Mouse (Mus musculus) c-Kit-positive CD71-positive TER-119-negative erythroid progenitor cells, embryonic 14.5 days (primary cell): ENCODE data around the gene Blvrb.

Source experiments
- DNase-seq: peaks from one replicate; pipeline ENCODE4 v3.0.0-alpha.2; 2013; ENCODE audit warnings: low read depth

Blvrb gene

DNA sequence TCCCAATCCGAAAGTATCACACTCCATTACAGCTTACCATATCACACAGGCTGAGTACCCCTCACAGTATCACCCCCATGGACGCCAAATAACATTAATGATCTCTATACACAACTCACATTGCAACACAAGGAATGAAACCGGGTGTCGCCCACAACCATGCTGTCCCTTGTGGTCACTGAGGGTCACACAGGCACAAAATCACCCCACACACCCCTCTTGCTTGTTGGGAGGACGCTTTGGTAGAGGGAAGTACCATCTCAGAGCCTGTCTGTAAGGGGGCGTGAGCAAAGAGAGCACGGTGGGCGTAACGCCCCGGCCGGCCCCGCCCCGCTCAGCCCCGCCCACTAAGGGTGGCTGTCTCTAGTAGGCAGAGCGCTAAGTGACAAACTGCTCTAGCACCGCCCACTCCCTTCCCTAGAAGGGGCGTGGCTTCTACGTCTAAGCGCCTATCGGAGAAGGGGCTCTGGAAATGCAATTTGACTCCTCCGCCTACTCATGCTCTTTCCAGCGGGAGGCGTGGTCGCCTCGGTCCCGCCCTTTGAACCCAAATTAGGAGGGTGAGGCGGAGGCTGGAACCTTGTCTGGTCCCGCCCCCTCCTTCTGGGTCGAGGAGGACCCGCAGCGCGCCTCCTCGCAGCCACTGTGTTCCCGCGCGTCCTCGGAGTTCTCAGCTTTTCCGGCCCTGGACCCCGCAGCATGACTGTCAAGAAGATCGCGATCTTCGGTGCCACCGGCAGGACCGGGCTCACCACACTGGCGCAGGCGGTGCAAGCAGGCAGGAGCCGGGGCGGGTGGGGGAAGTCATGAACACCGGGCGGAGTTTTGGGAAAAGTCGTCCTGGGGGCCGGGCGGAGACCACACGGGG, at the start of gene Blvrb, which contains the start of gene Sptbn4:
Blvrb (plus strand) TSS at position 560 of the 868 bp plus-strand sequence.
Sptbn4 (minus strand) TSS at position 268 of the 868 bp plus-strand sequence.
- peak; percentile 100 for DNase-seq

GRCm38 (mm10) chr7:27400545-27400944, 47.2 kb upstream of the Blvrb start:
- no peak for DNase-seq

GRCm38 (mm10) chr7:27402675-27403074, 45.1 kb upstream of the Blvrb start:
- DNase-seq: peak; percentile 51

- DNase-seq: no peak
Observed at GRCm38 (mm10) chr7:27404203-27404942, 43.4 kb upstream of the Blvrb start.

DNA sequence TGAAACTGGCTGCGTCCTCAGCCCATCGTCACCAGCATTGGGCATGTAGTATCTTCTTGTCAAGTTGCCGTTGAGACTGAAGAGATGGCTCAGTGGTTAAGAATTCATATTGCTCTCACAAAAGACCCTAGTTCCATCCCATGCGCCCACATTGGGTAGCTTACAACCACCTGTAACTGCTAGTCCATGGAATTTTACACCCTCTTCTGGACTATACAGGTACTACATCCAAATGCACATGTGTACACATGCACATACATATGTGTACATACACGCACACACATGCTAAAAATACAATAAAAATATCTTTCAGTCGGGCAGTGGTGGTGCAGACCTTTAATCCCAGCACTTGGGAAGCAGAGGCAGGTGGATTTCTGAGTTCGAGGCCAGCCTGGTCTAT, 41.3 kb upstream of the Blvrb start:
- DNase-seq: no peak

DNA sequence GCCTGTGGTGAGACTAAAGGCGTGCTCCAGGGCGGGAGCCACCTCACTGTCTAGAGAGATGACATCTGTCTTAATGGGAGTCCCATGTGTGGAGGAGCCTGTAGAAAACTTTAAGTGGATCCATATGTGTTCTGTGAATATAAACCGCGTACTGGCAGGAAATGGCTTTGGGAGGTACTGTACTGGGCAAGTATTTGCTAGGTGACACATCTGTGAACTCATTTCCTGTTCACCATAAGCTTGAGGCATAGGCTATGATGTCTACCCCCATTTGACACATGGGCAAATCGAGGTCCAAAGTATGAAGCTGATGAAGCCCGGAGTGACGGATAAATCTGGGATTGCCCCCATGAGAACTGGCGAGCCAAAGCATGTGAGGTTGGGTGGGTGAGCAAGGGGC, 40.0 kb upstream of the Blvrb start:
- DNase-seq: no peak

GRCm38 (mm10) chr7:27408379-27409176, 39.2 kb upstream of the Blvrb start:
- DNase-seq: no peak

DNA sequence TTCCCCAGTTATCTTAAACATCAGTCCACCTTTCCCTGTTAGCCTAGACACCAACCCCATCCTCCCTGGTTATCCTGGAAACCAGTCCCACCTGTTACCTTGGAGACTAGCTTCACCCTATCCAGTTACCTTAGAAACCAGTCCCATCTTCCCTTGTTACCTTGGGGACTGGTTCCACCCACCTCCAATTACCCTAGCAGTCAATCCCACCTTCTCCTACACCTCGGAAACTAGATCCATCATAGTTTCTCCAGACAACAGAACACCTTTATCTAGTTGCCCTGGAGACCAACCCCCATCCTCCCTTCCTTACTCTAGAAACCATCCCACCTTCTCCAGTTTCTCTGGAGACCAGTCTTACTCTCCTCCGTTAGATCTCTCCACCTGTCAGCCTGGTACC, 30.6 kb upstream of the Blvrb start:
- DNase-seq: no peak

GRCm38 (mm10) chr7:27419101-27419500, 28.7 kb upstream of the Blvrb start:
- DNase-seq: no peak

GRCm38 (mm10) chr7:27423556-27424326, 24.0 kb upstream of the Blvrb start:
- no peak for DNase-seq

DNA sequence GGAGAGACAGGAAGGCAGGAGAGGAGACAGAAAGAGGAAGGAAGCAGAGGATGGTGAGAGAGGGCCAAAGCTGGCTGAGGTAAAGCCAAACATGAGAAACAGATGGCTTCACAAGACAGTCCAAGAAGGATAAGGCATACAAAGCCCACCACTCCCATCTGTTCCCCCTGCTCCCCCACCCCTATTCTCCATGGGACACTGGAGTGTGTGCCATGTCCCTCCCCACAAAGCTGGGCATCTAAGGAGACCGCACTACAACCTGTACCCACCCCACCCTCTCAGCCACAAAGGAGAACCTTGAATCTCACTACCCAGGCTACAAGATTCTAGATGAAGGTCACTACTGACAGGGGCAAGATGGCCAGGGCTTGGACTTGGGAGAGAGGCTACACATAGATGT, 20.4 kb upstream of the Blvrb start:
- DNase-seq: no peak

DNA sequence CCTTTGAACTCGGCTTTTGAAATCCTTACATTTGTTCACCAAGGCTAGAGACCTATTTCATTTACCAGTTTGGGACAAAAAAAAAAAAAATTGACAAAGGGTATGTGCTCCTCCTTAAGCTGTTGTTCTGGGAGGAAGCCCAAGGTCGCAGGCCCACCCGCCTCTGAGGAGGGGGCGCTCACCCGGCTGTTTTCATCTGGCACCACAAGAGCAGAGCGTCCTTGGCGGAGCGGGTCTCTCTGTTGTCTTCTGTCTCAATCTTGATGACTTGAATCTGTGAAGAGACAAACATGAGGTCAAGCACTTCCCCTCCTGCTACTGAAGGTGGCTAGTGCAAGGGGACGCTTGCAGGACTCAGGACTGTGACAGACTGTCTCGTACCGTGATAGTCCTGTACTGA, 19.8 kb upstream of the Blvrb start:
- DNase-seq: no peak

- no peak for DNase-seq
Observed at GRCm38 (mm10) chr7:27429135-27429534, 18.6 kb upstream of the Blvrb start.

DNA sequence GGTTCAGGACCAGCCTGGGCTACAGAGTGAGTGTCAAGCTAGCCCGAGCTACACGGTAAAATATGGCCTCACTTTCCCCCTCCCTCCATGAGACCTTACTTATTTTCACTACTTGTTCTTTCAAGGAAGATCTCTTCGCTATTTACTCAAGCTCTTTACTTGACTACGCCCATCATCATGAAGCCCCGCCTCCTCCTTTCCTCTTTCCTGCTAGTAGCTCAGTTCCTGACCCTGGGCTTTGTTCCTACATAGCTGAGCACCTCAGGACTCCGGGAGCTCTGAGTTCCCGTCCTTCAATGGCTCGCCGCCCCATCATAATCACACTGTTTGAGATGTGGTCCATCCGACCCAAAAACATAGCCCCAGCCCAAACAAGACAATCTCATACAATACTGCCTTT, 14.4 kb upstream of the Blvrb start:
- no peak for DNase-seq

DNA sequence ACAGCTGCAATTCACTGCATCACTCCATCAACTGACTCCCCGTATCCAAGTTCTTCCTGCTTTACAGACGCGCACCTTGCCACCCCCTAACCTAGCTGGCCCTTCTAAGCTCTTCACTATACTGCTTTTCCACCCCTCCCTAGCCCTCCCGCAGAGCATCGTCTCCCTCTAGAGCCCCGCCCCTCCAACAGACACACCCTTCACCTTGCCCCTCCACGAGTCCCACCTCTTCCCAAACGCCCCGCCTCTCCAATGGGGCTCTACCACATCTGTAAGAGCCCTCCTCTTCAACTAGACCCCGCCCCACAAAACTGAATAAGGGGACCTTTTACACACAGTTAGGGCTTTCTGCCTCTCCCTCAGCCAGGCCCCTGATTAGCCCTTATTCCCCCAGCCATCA, 14.0 kb upstream of the Blvrb start:
- no peak for DNase-seq

GRCm38 (mm10) chr7:27437544-27437943, 10.2 kb upstream of the Blvrb start:
- DNase-seq: no peak

DNA sequence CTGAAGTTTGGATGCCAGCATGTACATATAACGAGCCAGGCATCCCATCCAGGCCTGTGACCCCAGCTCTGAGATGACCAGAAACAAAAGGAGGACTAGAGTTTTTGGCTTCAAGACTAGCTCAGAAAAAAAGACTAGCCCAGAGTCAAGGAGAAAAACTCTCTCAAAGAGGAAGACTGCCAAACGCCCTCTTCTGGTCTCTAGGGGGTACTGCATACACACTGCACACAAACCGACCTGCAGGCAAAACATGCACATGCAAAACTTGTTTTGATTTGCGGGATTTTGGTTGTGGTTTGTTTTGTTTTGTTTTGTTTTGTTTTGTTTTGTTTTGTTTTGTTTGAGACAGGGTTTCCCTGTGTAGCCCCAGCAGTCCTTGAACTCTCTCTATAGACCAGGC, 7.8 kb upstream of the Blvrb start:
- DNase-seq: no peak

DNA sequence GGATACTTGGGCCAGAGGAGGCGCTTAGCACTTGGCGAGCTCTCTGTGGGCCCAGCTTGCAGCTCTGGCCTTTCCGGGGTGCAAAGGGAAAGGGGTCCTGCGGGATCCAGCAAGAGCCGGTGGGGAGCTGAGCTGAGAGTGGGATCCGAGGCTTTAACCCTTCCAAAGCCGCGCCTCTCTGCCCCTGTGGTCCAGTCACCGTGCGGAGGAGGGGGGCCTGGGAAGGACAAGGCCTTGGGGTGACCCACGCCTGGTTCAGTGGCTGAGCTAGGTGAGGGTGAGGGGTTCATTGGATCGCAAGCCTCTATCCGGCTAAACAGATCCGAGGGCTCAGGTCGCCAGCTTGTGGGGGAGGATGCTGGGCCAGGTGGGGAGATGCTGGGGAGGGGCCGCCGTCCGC, 1.7 kb upstream of the Blvrb start:
- DNase-seq: no peak

- no peak for DNase-seq
Observed at GRCm38 (mm10) chr7:27446521-27447418, 1.0 kb upstream of the Blvrb start.

DNA sequence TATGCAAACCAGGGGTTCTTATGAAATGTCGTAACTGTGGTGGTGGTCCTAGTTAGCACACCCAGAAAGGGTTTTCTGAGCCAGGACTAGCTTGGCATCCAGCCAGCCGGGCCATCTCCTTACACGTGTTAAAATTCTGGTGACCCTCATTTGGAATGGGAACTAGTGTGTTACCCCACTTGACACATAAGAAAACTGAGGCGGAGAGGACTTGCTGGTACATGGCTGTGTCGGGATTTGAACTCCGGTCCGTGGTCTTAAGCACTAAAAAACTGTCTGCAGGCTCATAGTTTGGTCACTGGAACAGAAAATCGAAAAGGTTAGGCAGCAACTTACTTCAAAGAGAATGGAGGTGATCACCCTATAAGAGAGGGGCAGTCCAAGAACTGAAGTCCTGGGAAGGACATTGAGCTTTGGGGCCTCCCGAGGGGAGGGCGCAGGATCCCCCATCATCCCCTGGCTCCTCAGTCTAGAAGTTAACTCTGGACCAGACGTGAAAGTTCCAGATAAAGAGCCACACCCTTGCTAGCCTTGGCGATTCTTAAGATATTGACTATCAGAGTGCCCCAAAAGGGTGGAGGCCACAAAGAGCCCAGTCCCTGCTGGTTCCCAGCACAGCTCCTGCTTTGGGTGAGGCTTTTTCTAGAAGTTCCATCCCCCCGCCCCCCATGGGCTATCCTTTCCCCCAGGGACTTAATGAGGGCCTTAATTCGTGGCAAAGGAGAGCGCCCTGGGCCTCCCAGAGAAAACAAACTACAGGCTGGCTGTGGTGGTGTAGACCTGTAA, 836 bp downstream of the Blvrb start:
- DNase-seq: peak; percentile 93
